Mouse (Mus musculus) megakaryocyte, embryonic 14.5 days (primary cell): ENCODE measurements at regions not wholly inside any gene's neighbourhood (a gene's known extent, or its start where the extent isn't known, plus 50 kb on each side); places are given as distances from the start of the nearest gene placed in this dataset.
"Not testable (repeated sequence)": the region's sequence is repeated elsewhere in the genome, so short reads cannot be mapped to it uniquely, and the experiment has no call there.

Source experiments
- H3K27me3 ChIP-seq: replicated peaks from 2 replicates; pipeline ENCODE3; 2012; ENCODE audit warnings: inconsistent platforms
- H3K36me3 ChIP-seq: replicated peaks from 2 replicates; pipeline ENCODE3; 2012; ENCODE audit warnings: low read length, inconsistent platforms, mixed read lengths
- H3K4me1 ChIP-seq: 2 replicates; pipeline ENCODE4 v1.6.1; 2012; ENCODE audit warnings: inconsistent platforms
- H3K4me3 ChIP-seq: replicated peaks from 2 replicates; pipeline ENCODE3; 2012; ENCODE audit warnings: moderate library complexity, mild to moderate bottlenecking, inconsistent platforms
- H3K9me3 ChIP-seq: 2 replicates; pipeline ENCODE4 v1.6.1; 2012; ENCODE audit warnings: inconsistent platforms
- FLI1 ChIP-seq: IDR thresholded peaks from 2 replicates; pipeline ENCODE4 v1.6.1; 2012; ENCODE audit warnings: low read length, inconsistent platforms, mixed read lengths
- GATA1 ChIP-seq: IDR thresholded peaks from 3 replicates; pipeline ENCODE4 v1.6.1; 2012; ENCODE audit warnings: mixed read lengths, low read length, inconsistent platforms, borderline replicate concordance

DNA sequence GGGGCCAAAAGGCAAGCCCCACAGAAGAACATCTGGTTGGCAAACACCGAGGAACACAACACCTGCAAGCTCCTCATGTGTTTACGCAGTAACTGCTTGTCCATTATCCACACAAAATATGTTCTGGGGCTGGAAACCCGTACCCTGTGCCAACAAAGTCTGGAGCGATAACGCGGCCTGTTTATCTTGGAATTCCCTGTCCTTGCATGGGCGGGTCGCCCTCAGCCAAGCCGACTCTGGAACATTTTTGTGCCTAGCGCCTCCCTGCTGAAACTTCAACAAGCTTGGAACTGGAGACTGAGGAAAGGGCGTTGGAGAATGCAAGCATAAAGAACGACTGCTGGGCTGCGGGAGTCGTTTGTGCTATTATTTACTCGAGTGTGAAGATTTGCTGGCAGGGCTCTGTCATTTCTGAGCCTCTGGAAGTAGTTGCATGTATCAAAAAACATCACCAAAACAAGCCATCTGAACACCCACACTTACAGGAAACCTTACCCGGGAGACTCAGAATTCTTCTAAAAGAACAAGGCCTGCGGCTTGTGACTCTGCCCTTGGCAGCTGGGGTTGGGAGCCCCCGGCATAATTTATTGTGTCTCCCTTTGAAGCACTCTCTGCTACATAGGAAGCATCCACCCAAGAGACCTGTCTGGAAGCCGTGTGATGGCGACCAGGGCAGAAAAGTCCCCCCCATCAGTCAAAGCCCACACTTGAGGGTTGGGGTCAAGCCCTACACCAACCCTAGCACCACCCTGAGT is 338.3 kb upstream of the Rgma start:
- Histone ChIP-seq H3K9me3 (peaks cover 36% of the 10 kb centered on the region), H3K27me3 (no peaks in the 10 kb centered on the region), H3K4me3 (no peak overlapping the region), H3K4me1 (no peaks in the 10 kb centered on the region), H3K36me3 (no peaks in the 10 kb centered on the region)
- TF ChIP-seq GATA1 (no peak), FLI1 (no peak)

DNA sequence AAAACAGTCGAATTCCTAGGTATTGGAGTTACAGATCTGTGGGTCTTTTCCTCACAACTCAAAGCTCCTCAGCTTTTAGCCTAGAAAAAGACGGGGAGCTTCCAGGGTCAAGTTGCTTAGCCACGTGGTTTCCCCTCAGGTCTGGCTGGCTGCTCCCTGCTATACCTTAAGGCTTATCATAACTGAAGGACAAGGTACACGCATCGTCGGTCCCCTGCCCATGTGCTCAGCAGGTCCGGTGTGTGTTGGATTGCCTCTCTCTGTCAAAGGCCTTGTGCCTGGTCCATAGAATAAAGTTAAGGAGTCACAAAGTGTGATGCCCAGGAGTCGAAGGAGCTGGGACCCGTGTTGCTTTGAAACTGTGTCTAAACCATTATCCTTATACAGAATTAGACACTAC is 337.7 kb upstream of the Rgma start:
- H3K4me3 ChIP-seq = no peak overlapping the region

DNA sequence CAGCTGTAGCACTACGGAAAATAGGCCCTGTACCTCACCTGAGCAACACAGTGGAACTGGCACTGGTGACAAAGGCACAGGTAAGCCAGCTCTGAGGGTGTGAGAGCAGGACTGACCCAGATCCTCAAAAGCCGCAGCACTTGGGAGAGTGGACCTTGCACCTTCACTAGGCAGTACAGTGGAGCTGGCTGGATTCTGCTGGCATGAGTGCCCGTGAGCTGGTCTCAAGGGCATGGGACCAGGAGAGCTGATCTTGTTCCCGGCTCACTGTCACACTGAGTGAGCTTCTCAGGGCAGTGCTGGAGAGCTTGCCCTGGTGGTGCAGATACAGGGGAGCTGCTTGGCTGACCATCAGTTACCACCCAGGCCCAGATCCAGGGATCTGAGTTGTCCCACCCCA is 335.4 kb upstream of the Rgma start:
- no peaks in the 10 kb centered on the region for H3K27me3 ChIP-seq
- TF ChIP-seq FLI1 = no peak
- TF ChIP-seq GATA1 = no peak
- no peaks in the 10 kb centered on the region for H3K4me1 ChIP-seq
- H3K36me3 ChIP-seq = no peaks in the 10 kb centered on the region
- no peak overlapping the region for H3K4me3 ChIP-seq
- H3K9me3 ChIP-seq = peaks cover 40% of the 10 kb centered on the region

More for the DNA sequence above, 337.7 kb upstream of the Rgma start:
- no peaks in the 10 kb centered on the region for H3K4me1 ChIP-seq
- H3K9me3 ChIP-seq = peaks cover 36% of the 10 kb centered on the region
- TF ChIP-seq FLI1 (no peak), GATA1 (no peak)
- H3K27me3 ChIP-seq = no peaks in the 10 kb centered on the region
- no peaks in the 10 kb centered on the region for H3K36me3 ChIP-seq

DNA sequence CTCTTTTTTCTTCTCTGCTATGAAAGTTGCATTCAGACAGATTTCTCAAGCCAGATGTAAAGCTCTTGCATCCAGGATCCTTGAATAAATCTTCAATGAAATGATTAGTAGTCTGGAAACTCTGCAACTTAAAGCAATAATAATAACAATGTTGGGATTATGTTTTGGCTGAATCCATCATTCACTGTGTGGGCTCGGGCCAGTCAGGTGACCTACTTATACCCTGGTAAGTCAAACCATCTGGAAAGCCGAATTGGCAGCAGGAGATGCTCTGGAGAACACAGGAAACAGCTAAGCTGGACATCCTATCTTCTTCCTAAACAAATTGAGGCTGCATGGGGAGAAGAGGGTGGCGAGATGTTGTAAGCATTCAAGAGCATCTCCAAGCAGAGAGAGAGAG is 331.0 kb upstream of the Rgma start:
- Histone ChIP-seq H3K9me3 (peaks cover 19% of the 10 kb centered on the region), H3K4me3 (no peak overlapping the region), H3K27me3 (no peaks in the 10 kb centered on the region), H3K36me3 (no peaks in the 10 kb centered on the region), H3K4me1 (no peaks in the 10 kb centered on the region)
- TF ChIP-seq GATA1 (no peak), FLI1 (no peak)

DNA sequence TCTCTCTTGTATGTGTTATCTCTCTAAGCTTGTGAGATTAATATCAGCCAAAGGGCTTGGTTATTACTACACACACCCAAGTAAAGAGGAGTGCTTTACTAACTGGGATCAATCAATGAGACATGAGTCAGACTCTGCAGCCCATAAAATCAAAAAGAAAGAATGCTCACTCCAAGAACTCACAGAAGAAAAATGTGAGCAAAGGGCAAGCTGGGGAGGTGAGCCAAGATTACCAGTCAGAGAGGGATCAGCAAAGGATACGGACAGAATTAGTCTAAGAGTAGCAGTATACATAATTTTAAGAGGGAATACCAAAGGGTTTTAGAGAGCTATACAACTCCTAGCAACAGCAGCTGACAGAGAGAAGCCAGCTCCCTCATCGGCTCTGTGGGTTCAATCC is 319.4 kb upstream of the Rgma start:
- Histone ChIP-seq H3K4me1 (no peaks in the 10 kb centered on the region), H3K4me3 (no peak overlapping the region), H3K27me3 (no peaks in the 10 kb centered on the region), H3K36me3 (no peaks in the 10 kb centered on the region), H3K9me3 (peaks cover 4% of the 10 kb centered on the region; the same call in 1 of the 2 replicates)
- TF ChIP-seq FLI1 (no peak), GATA1 (no peak)

- Histone ChIP-seq H3K36me3 (no peaks in the 10 kb centered on the region), H3K4me1 (no peaks in the 10 kb centered on the region), H3K9me3 (peaks cover 28% of the 10 kb centered on the region), H3K4me3 (no peak overlapping the region), H3K27me3 (no peaks in the 10 kb centered on the region)
- TF ChIP-seq GATA1 (no peak), FLI1 (no peak)
These were observed 311.8 kb upstream of the Rgma start for GRCm38 (mm10) chr7:73063556-73063955.

DNA sequence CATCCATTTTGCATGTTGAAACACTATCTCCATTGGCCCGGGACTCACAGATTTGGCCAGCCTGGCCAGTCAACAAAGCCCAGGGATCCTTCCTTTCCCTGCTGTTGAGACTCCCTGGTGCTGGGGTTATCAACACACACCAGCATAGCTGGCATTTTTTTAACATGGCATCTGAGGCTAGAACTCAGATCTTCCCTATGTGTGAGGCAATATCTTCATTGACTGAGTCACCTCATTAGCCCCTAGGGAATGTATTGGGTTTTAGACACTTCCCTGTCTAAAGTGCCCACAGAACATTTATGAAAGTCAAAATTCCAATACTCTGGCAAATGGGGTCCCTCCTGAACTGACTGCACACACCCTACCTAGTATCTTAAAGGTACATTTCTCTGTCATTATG is 306.8 kb upstream of the Rgma start:
- TF ChIP-seq GATA1 (no peak), FLI1 (no peak)
- Histone ChIP-seq H3K27me3 (no peaks in the 10 kb centered on the region), H3K4me3 (no peak overlapping the region), H3K4me1 (no peaks in the 10 kb centered on the region), H3K36me3 (no peaks in the 10 kb centered on the region), H3K9me3 (peaks cover 44% of the 10 kb centered on the region)

- no peak overlapping the region for H3K4me3 ChIP-seq
- H3K27me3 ChIP-seq = no peaks in the 10 kb centered on the region
- no peaks in the 10 kb centered on the region for H3K4me1 ChIP-seq
- no peaks in the 10 kb centered on the region for H3K36me3 ChIP-seq
- no peak for TF ChIP-seq FLI1
- no peak for TF ChIP-seq GATA1
- H3K9me3 ChIP-seq = peaks cover 49% of the 10 kb centered on the region
These were observed 306.0 kb upstream of the Rgma start for GRCm38 (mm10) chr7:73069352-73069751.

DNA sequence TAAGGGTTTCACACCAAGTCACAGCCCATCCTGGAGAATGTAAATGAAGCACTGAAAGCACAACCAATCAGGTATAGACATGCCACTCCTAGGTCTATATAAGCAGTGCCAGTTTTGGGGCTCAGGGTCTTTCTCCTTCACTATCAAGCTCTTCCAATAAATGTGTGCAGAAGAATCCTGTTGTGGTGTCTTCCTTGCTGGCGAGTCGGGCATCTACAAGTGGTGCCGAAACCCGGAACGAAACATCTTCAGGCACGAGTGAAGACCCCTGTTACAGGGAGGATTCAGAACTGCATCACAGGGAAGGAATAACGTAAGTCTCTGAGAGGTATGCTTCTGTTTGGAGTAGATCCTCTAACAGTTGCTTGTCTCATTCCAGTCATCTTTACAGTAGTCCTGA is 299.9 kb upstream of the Rgma start:
- peaks cover 35% of the 10 kb centered on the region for H3K9me3 ChIP-seq
- H3K36me3 ChIP-seq, H3K4me3 ChIP-seq, H3K27me3 ChIP-seq, H3K4me1 ChIP-seq: not testable (repeated sequence)

- no peaks in the 10 kb centered on the region for H3K27me3 ChIP-seq
- peaks cover 41% of the 10 kb centered on the region for H3K9me3 ChIP-seq
- H3K36me3 ChIP-seq = no peaks in the 10 kb centered on the region
- H3K4me3 ChIP-seq = no peak overlapping the region
- TF ChIP-seq FLI1 (no peak), GATA1 (no peak)
- H3K4me1 ChIP-seq = no peaks in the 10 kb centered on the region
These were observed 287.7 kb upstream of the Rgma start for GRCm38 (mm10) chr7:73087496-73088185.

DNA sequence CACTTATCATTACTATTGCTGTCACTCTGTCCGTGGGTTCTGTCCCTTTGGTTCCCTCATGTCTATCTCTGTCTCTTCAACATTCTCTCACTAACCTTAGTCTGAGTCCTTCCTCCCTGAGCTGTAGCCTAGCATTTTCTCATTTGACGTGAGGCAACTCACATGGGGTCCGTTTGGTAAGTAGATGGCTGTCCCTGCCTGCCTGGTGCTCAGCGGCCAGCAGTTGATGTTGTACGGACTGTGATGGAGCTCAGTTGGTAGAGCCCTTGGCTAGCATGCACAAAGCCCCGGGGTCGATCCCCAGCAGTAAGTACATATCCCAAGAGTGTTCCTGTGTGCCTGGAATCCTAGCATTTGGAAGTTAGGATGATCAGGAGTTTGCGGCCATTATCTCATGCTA is 287.0 kb upstream of the Rgma start:
- Histone ChIP-seq H3K9me3 (peaks cover 43% of the 10 kb centered on the region), H3K27me3 (no peaks in the 10 kb centered on the region), H3K36me3 (no peaks in the 10 kb centered on the region), H3K4me3 (no peak overlapping the region), H3K4me1 (no peaks in the 10 kb centered on the region)
- TF ChIP-seq GATA1 (no peak), FLI1 (no peak)
